Mouse (Mus musculus) stomach, postnatal 0 days (tissue): Measurements from ENCODE around the gene Rad51b.

Source experiments
- CTCF ChIP-seq: IDR thresholded peaks from 2 replicates; pipeline ENCODE4 v1.5.1; 2016; ENCODE audit warnings: antibody characterized with exemption, low read depth, mild to moderate bottlenecking, moderate library complexity
- EP300 ChIP-seq: optimal IDR thresholded peaks from 2 replicates; pipeline ENCODE3; 2016; ENCODE audit warnings: antibody characterized with exemption

- TF ChIP-seq CTCF (0 out of 2 replicates have a peak, but pooled peaks have one; percentile 2), EP300 (no peak)
Measured at GRCm38 (mm10) chr12:79799370-79799769, 502.3 kb downstream of the Rad51b start.
